Mouse (Mus musculus) embryonic facial prominence, embryonic 13.5 days (tissue): ENCODE data around the gene Hist1h4i. TPM values are rescaled to one million over a fixed set of nuclear protein-coding genes. Genes with fewer than 3 reads are reported as not detected.
A peak's percentile ranks its signal among the peaks of the same experiment; 100 is the strongest.
"Not testable (repeated sequence)": the region's sequence is repeated elsewhere in the genome, so short reads cannot be mapped to it uniquely, and the experiment has no call there.

Experiments
- ATAC-seq: fragments of 200-750 bp; cut with Nextera tagmentation; 2 replicates; pipeline ENCODE4 v1.8.0; 2017; ENCODE audit warnings: low read depth; ENCODE audit not compliant: insufficient number of reproducible peaks, insufficient read depth, low FRiP score, low TSS enrichment
- H3K27ac ChIP-seq: fragments of 300-500 bp; sonication (generic); 2 replicates; pipeline ENCODE4 v1.5.1; 2015; ENCODE audit warnings: moderate library complexity, mild to moderate bottlenecking, inconsistent platforms
- H3K27me3 ChIP-seq: fragments of 300-500 bp; sonication (generic); 2 replicates; pipeline ENCODE4 v1.6.1; 2015; ENCODE audit warnings: mild to moderate bottlenecking, inconsistent platforms
- H3K36me3 ChIP-seq: fragments of 300-500 bp; sonication (generic); 2 replicates; pipeline ENCODE4 v1.6.1; 2015; ENCODE audit warnings: mild to moderate bottlenecking, inconsistent platforms
- H3K4me1 ChIP-seq: fragments of 300-500 bp; sonication (generic); 2 replicates; pipeline ENCODE4 v1.6.1; 2015; ENCODE audit warnings: inconsistent platforms
- H3K4me2 ChIP-seq: fragments of 300-500 bp; sonication (generic); 2 replicates; pipeline ENCODE4 v1.6.1; 2015; ENCODE audit warnings: moderate library complexity, mild to moderate bottlenecking, inconsistent platforms
- H3K4me3 ChIP-seq: fragments of 300-500 bp; sonication (generic); 2 replicates; pipeline ENCODE4 v1.5.1; 2015; ENCODE audit warnings: mild to moderate bottlenecking, inconsistent platforms
- H3K9ac ChIP-seq: fragments of 300-500 bp; sonication (generic); 2 replicates; pipeline ENCODE4 v1.6.1; 2015; ENCODE audit warnings: mild to moderate bottlenecking, inconsistent platforms
- H3K9me3 ChIP-seq: fragments of 300-500 bp; sonication (generic); 2 replicates; pipeline ENCODE4 v1.6.1; 2016; ENCODE audit warnings: inconsistent platforms
- WGBS: fragments of 180-500 bp; shearing (Covaris S2); methylation state at CpG from one replicate; pipeline ENCODE4 v1.1.7; 2015; ENCODE audit warnings: mixed read lengths; 5-methylcytosine and 5-hydroxymethylcytosine counted together
- polyA plus RNA-seq: library from polyadenylated mRNA; unstranded; fragments of >200 nt; fragmentation: Nextera tagmentation; extraction: Ambion mirVana; gene quantifications from 2 replicates; pipeline ENCODE4 v1.2.1, GENCODE M21; 2015

Gene Hist1h4i
- polyA plus RNA-seq, 1 experiment from 2014 or later, result 31.3 TPM

DNA sequence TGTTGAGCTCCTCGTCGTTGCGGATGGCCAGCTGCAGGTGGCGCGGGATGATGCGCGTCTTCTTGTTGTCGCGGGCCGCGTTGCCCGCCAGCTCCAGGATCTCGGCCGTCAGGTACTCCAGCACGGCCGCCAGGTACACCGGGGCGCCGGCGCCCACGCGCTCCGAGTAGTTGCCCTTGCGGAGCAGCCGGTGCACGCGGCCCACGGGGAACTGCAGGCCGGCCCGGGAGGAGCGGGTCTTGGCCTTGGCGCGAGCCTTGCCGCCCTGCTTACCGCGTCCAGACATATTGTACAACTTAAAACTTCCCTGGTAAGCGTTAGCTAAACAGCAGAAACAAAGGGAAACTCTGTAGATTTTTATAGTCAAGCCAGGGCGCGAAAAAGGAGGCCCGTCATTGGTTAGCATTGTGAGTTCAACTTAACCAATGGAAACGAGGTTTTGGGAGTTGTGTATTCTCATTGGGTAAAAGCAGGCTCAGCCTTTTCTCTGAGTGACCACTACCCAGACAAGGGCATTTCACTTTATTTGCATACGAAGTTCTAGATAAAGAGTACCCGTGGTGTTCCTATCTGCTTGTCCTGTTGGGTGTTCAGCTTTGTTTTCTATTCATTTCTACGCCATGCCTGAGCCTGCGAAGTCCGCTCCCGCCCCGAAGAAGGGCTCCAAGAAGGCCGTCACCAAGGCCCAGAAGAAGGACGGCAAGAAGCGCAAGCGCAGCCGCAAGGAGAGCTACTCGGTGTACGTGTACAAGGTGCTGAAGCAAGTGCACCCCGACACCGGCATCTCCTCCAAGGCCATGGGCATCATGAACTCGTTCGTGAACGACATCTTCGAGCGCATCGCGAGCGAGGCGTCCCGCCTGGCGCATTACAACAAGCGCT lies 5.7 kb downstream of the Hist1h4i start, which contains the start of the genes Hist1h2ah and Hist1h2bk:
Gene Hist1h2ah, minus strand, starts transcription at position 302 of the 882 bp plus-strand sequence.
Gene Hist1h2bk, plus strand, starts transcription at position 604 of the 882 bp plus-strand sequence.
- Histone ChIP-seq H3K4me1 (peaks cover 28% of the 10 kb centered on the region), H3K27ac (peak within 1 kb of the TSS; percentile 88), H3K4me3 (peak within 1 kb of the TSS; percentile 46), H3K9ac (peak within 1 kb of the TSS; percentile 69), H3K4me2 (peak within 1 kb of the TSS; percentile 60)
- H3K36me3 ChIP-seq, H3K9me3 ChIP-seq, H3K27me3 ChIP-seq: not testable (repeated sequence)
- WGBS, result 0% methylated on average over 27 of the region's 69 CpGs
- peak; percentile 97 for ATAC-seq

DNA sequence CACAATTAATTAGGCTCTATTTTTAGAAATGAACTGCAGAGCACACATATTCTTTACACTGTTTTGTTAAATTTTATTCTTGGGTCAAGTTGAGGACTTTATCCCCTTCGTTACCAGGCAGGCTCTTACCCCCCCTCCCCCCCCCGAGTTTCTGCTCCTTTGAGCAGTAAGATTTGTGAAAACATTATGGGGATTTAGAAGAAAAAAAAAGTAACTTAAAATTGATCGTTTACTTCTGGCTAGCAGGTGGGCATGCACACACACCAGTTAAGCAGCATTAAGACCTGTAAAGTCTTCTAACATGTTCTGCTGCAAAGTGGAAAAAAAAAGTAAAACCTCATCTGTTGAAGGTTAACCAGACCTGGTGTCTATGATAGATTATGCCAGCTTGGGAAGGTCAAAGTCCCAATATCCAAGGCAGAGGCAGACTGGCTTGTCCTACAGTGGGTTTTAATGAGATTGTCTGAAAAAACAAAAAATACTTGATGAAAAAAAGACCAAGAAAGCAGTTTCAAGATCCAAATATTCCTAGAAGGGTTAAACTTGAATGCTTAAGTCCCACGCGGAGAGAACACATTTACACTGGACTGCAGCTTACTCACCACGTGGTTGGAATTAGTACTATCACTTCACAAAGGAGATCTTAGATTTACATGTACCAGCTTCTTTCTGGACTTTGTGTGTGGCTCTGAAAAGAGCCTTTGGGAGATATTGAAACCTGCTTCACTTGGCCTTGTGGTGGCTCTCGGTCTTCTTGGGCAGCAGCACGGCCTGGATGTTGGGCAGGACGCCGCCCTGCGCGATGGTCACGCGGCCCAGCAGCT lies 6.5 kb downstream of the Hist1h4i start:
- peak overlapping the region; percentile 69 for H3K9ac ChIP-seq
- H3K4me3 ChIP-seq, result peak overlapping the region; percentile 46
- no peak for ATAC-seq
- no peaks in the 10 kb centered on the region for H3K36me3 ChIP-seq
- H3K4me2 ChIP-seq, result peak overlapping the region; percentile 60
- peaks cover 19% of the 10 kb centered on the region for H3K4me1 ChIP-seq
- no peaks in the 10 kb centered on the region for H3K9me3 ChIP-seq
- H3K27me3 ChIP-seq, result no peaks in the 10 kb centered on the region
- peak overlapping the region; percentile 88 for H3K27ac ChIP-seq
- WGBS, result 1% methylated on average over 14 of the region's 14 CpGs

- H3K9ac ChIP-seq, result peak overlapping the region; percentile 69
- peak overlapping the region; percentile 88; the same call in 1 of the 2 replicates for H3K27ac ChIP-seq
- WGBS, result 43% methylated on average over 5 of the region's 5 CpGs
- H3K36me3 ChIP-seq, result no peaks in the 10 kb centered on the region
- no peaks in the 10 kb centered on the region for H3K27me3 ChIP-seq
- no peak for ATAC-seq
- peak overlapping the region; percentile 46 for H3K4me3 ChIP-seq
- H3K4me2 ChIP-seq, result peak overlapping the region; percentile 60
- no peaks in the 10 kb centered on the region for H3K9me3 ChIP-seq
- H3K4me1 ChIP-seq, result peaks cover 19% of the 10 kb centered on the region
These were observed 7.3 kb downstream of the Hist1h4i start for GRCm38 (mm10) chr13:22033741-22034442.

DNA sequence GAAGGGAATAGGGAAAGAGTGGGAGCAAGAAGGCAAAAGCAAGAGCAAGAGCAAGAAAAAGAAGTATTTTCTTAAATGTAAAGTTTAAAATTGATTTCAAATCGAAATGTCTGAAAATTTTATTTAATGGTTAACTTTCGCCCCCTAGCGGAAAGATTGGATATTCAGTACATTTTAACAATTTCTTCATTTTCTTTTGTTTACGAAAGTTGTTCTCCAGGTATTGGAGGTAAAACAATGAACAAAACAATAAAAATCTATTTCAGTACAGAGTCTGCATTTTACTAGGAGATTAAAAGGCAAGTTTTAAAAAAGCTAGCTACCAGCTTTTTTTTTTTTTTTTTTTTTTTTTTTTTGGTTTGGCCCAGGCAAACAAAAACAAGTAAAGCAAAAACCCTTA lies 10.7 kb downstream of the Hist1h4i start:
- no peak for ATAC-seq

DNA sequence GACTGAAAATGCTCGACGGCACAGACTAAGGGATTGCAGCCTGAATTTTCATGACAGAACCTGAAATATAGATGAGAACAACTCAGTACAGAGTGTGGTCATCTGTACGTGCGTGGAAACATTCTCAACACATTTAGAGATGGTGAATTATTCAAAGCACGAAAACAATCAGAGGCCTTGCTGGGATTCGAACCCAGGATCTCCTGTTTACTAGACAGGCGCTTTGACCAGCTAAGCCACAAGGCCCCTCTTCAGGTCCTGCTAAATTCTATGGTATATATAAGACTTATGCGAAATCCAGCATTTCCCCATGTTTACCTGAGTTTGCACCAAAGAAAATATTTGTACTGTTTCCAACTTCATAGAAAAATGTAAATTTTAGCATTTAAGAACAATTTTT lies 11.2 kb downstream of the Hist1h4i start:
- no peak overlapping the region for H3K9ac ChIP-seq
- no peaks in the 10 kb centered on the region for H3K27me3 ChIP-seq
- peaks cover 12% of the 10 kb centered on the region for H3K4me1 ChIP-seq
- H3K4me2 ChIP-seq, result peak overlapping the region; percentile 59; the same call in 1 of the 2 replicates
- H3K9me3 ChIP-seq, result no peaks in the 10 kb centered on the region
- no peaks in the 10 kb centered on the region for H3K36me3 ChIP-seq
- 32% methylated on average over 8 of the region's 8 CpGs for WGBS
- ATAC-seq, result no peak
- H3K4me3 ChIP-seq, result no peak overlapping the region
- H3K27ac ChIP-seq, result no peak overlapping the region

More for the DNA sequence above, 10.7 kb downstream of the Hist1h4i start:
- H3K27ac ChIP-seq, result no peak overlapping the region
- no peaks in the 10 kb centered on the region for H3K36me3 ChIP-seq
- no peaks in the 10 kb centered on the region for H3K9me3 ChIP-seq
- H3K4me2 ChIP-seq, result 0 out of 2 replicates have a peak overlapping the region, but pooled peaks have one; percentile 27
- WGBS, result 11% methylated on average over 4 of the region's 4 CpGs
- no peak overlapping the region for H3K9ac ChIP-seq
- no peaks in the 10 kb centered on the region for H3K27me3 ChIP-seq
- H3K4me1 ChIP-seq, result peaks cover 12% of the 10 kb centered on the region
- H3K4me3 ChIP-seq, result no peak overlapping the region

DNA sequence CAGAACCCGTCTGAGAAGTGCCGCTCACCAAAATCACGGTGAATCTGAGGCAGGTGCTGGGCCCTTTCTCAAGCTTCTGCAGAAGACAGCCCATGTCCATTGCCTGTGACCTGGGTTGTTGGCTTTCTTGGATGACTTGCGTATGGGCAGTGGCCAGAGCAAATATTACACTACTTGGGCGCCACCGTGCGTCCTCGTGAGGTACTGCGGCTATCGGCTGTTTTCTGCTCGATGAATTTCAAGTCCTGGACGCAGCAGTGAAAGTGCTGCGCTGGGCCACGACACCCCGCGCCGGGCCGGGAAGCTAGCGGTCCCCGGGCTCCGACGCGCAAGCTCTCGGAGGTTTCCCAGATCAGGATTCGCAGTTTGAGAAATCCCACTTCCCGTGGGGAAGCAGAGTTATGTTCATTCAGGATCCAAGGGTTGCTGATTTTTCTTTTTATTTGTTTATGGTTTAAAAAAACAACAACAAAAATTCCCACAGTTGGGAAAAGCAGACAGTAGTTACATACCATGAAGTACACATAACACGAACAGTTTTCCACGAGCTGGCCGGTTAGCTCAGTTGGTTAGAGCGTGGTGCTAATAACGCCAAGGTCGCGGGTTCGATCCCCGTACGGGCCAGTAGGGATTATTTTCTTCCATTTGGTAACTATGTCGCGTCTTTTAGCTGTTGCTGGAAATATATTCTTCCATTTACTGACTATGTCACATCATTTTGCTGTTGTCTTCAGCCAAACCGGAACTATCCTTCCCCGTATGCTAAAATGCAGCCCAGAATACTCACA lies 12.3 kb downstream of the Hist1h4i start:
- Histone ChIP-seq H3K4me2 (peak overlapping the region; percentile 59), H3K9me3 (no peaks in the 10 kb centered on the region), H3K27me3 (no peaks in the 10 kb centered on the region), H3K4me1 (peaks cover 2% of the 10 kb centered on the region), H3K4me3 (peak overlapping the region; percentile 51), H3K36me3 (no peaks in the 10 kb centered on the region), H3K9ac (peak overlapping the region; percentile 76), H3K27ac (peak overlapping the region; percentile 83)
- WGBS, result under 1% methylated on average over 40 of the region's 40 CpGs
- peak; percentile 66 for ATAC-seq

GRCm38 (mm10) chr13:22026058-22027031 lies 14.8 kb downstream of the Hist1h4i start:
- Histone ChIP-seq H3K9ac (peak overlapping the region; percentile 64), H3K4me3 (peak overlapping the region; percentile 54), H3K4me1 (no peaks in the 10 kb centered on the region), H3K9me3 (no peaks in the 10 kb centered on the region), H3K4me2 (peak overlapping the region; percentile 68), H3K27me3 (no peaks in the 10 kb centered on the region), H3K36me3 (no peaks in the 10 kb centered on the region), H3K27ac (peak overlapping the region; percentile 28; the same call in 1 of the 2 replicates)
- WGBS, result 1% methylated on average over 35 of the region's 35 CpGs
- ATAC-seq, result no peak

DNA sequence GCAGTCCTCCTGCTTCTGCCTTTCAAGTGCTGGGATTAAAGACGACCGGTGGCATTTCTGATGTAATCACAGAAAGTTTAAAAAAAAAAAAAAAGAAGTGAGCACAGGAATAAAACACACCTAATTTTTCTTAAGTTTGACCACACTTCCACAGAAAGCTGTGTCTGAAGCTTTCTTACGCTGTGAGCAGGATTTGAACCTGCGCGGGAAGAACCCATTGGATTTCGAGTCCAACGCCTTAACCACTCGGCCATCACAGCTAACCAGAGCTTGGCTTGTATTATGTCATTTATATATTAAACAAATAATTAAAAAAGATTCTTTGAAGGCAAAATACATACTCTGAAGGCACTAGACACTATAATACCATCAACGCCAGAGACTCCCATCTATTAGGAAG lies 18.9 kb downstream of the Hist1h4i start:
- Histone ChIP-seq H3K36me3 (no peaks in the 10 kb centered on the region), H3K9ac (peak overlapping the region; percentile 54; the same call in 1 of the 2 replicates), H3K4me2 (peak overlapping the region; percentile 67), H3K9me3 (no peaks in the 10 kb centered on the region), H3K27ac (no peak overlapping the region), H3K27me3 (peaks cover 33% of the 10 kb centered on the region), H3K4me3 (peak overlapping the region; percentile 46), H3K4me1 (peaks cover 4% of the 10 kb centered on the region; the same call in 1 of the 2 replicates)
- peak; percentile 75 for ATAC-seq
- under 1% methylated on average over 9 of the region's 9 CpGs for WGBS

DNA sequence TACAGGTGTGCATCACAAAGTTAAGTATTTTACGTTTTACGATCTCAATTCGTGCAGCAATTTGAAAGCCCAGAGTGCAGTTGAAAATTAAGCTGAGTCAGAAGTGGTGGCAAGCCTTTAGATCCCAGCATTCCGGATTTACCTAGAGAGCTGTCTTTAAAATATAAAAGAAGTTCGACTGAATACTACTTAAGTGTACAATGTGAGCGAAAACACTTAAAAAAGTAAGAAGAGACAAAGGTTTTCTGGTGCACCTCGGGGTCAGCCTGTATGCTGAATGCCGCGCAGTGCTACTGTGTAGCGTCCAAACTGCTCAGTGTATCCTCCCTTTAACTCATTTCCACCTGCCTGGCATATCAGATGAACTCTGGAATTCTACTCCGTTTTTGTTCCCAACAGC lies 19.6 kb downstream of the Hist1h4i start:
- Histone ChIP-seq H3K9me3 (no peaks in the 10 kb centered on the region), H3K4me1 (peaks cover 4% of the 10 kb centered on the region; the same call in 1 of the 2 replicates), H3K9ac (peak overlapping the region; percentile 54), H3K4me2 (peak overlapping the region; percentile 67), H3K27ac (no peak overlapping the region), H3K36me3 (no peaks in the 10 kb centered on the region), H3K4me3 (peak overlapping the region; percentile 46), H3K27me3 (peaks cover 37% of the 10 kb centered on the region)
- no peak for ATAC-seq
- under 1% methylated on average over 11 of the region's 11 CpGs for WGBS
